Mouse (Mus musculus): ENCODE measurements around the gene Hic1. TPM values are rescaled to one million over a fixed set of nuclear protein-coding genes. Genes with fewer than 3 reads are reported as not detected.

Gene Hic1
- polyA plus RNA-seq, 1 experiment: 5.3 TPM

DNA sequence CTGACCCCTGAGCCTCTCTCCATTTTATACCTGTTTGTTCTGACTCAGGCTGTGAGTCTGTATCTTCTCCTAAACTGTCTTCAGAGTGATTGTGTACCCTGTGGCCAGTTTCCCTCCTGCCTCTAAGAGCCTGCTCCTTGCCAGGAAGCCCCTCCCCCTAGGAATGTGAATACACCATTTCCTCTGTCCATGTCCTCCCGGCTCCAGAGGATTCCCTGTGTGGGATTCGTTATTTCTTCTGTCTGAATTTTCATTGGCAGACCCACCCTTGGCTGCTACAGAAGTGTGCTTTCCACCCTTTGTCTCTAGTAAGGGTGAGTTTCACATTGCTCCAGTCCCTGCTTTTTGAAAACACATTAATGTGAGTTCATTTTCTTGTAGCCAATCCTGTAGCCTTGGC lies 35.4 kb downstream of the Hic1 start:
- Histone ChIP-seq H3K4me1 (ENCODE audit: control insufficient read depth, insufficient read depth, insufficient read length, low read length) (peaks cover 39% of the 10 kb centered on the region), H3K27ac (replicated peaks; ENCODE audit: low read depth, low read length) (peak overlapping the region; percentile 86), H3K4me3 (ENCODE audit: insufficient read depth, low read depth, low read length) (no peak overlapping the region)

DNA sequence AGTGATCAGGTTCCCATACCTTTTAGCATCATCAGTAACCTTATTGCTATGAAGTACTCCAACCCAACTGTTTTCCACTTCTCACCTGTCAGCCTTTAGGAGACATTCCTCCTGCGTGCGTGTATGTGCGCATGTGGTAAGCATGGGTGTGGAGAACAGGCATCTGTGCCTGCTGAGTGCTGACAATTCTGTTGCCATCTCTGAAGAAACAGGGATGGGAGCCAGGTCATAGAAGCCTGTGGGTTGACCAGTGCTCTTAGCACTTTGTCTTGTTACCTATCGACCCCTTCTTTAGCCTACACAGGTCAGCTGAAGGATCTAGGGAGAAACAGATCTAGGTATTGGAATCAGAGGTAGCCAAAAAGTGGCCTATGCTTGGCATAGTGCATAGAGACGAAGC lies 35.9 kb downstream of the Hic1 start:
- H3K4me1 ChIP-seq (ENCODE audit: control insufficient read depth, insufficient read depth, insufficient read length, low read length): peaks cover 33% of the 10 kb centered on the region
- peak overlapping the region; percentile 86 for H3K27ac ChIP-seq (replicated peaks; ENCODE audit: low read depth, low read length)
- H3K4me3 ChIP-seq (ENCODE audit: insufficient read depth, low read depth, low read length): no peak overlapping the region

DNA sequence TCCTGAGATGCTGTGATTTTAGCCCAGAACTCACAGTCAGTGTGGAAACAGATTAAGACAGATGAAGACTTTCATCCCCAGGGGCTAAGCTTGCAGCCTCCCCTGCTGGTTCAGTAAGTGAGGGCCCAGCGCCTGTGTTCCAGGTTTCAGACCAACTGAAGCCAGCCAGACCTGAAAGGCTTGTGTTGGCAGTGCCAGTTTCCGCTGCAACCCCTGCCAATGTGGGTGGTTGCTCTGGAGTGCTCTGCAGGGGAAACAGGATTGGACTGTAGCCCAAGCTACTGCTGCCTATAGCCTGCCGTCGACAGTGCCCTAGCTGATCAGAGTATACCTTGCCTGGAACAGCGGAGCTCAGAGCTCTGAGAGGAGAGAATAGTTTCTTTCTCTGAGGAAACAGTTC lies 37.0 kb downstream of the Hic1 start:
- Histone ChIP-seq H3K27ac (replicated peaks; ENCODE audit: low read depth, low read length) (no peak overlapping the region; the same call in 1 of the 2 replicates), H3K4me1 (ENCODE audit: control insufficient read depth, insufficient read depth, insufficient read length, low read length) (peaks cover 23% of the 10 kb centered on the region), H3K4me3 (ENCODE audit: insufficient read depth, low read depth, low read length) (no peak overlapping the region)

DNA sequence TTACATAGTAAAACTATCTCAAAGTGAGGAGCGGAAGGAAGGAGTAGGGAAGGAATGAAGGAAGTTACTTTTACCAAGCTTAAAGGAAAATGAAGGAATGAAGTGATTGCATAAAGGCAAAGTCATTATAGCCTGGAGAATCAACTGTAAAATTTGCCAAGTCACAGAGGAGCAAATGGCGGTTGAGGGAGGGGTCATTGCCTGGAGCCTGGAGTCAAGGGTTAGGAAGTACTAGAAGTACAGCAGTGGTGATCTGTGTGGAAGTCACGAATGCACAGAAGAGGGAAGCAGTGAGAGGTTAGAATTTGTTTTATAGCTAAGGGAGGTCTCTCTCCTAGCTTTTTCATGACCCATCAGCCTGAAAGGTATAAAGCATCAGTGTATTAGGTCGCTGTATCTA lies 38.0 kb downstream of the Hic1 start:
- H3K4me1 ChIP-seq (ENCODE audit: control insufficient read depth, insufficient read depth, insufficient read length, low read length): peaks cover 14% of the 10 kb centered on the region
- H3K27ac ChIP-seq (replicated peaks; ENCODE audit: low read depth, low read length): no peak overlapping the region
- no peak overlapping the region for H3K4me3 ChIP-seq (ENCODE audit: insufficient read depth, low read depth, low read length)

DNA sequence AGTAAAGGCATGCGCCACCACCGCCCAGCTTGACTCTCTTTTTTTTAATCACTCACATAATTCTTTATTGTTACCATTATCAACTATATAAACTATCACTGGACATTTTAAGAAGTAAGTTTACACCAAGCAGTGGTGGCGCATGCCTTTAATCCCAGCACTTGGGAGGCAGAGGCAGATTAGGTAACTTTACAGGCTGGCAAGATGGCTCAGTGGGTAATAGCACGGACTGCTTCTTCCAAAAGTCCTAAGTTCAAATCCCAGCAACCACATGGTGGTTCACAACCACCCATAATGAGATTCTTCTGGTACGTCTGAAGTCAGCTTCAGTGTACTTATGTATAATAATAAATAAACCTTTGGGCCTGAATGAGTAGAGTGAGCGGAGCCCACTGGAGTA lies 39.8 kb downstream of the Hic1 start:
- peaks cover 5% of the 10 kb centered on the region for H3K4me1 ChIP-seq (ENCODE audit: control insufficient read depth, insufficient read depth, insufficient read length, low read length)
- no peak overlapping the region for H3K4me3 ChIP-seq (ENCODE audit: insufficient read depth, low read depth, low read length)
- no peak overlapping the region for H3K27ac ChIP-seq (replicated peaks; ENCODE audit: low read depth, low read length)

DNA sequence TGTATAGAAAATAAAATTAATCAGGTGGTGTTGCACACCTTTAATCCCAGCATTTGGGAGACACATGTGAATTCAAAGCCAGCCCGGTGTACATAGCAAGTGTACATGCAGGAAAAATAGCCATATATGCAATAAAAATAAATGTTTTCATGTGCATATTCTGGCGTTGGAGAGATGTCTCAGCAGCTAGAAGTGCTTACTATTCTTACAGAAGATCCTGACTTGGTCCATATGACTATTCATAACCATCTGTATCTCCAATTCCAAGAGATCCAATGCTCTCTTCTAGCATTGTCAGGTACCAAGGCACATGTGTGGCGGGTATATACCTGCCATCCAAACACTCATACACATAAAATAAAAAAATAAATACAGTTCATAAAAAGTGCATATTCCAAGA lies 42.9 kb downstream of the Hic1 start:
- Histone ChIP-seq H3K27ac (replicated peaks; ENCODE audit: low read depth, low read length) (no peak overlapping the region), H3K4me1 (ENCODE audit: control insufficient read depth, insufficient read depth, insufficient read length, low read length) (no peaks in the 10 kb centered on the region), H3K4me3 (ENCODE audit: insufficient read depth, low read depth, low read length) (no peak overlapping the region)

DNA sequence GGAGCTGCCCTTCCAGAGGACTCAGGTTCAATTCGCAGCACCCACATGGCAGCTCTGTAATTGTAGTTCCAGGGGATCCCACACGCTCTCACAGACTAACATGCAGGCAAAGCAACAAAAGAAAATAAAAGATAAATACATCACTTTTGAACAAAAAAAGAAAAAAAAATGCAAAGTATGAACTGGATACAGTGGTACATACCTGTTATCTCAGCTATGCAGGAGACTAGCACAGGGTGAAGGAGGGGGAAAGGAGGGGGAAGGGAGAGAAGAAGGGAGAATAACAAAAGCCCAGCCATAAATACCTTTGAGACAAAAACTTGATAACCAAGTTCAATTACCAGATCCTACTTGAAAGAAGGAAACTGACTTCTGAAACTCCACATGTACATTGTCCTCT lies 44.9 kb downstream of the Hic1 start:
- Histone ChIP-seq H3K4me1 (ENCODE audit: control insufficient read depth, insufficient read depth, insufficient read length, low read length) (peaks cover 11% of the 10 kb centered on the region), H3K27ac (replicated peaks; ENCODE audit: low read depth, low read length) (no peak overlapping the region), H3K4me3 (ENCODE audit: insufficient read depth, low read depth, low read length) (no peak overlapping the region)

DNA sequence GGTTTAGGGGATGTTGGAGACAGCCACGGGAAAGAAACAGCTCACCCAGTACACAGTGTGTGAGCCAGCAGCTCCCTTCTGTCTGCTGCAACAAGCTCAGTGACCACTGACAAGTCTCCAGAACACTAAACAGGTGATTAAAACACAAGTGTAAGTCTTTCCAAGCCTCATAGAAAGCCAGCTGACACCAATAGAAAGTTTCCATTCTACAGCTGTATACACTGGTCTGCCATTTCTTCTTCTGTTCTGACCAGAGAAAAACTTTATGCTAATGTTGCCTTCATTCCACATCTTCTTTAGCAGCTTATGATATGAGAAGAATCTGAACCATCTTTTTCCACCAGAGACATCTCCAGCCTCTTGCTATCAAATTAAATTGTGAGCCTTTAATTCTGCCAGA lies 48.0 kb downstream of the Hic1 start:
- Histone ChIP-seq H3K27ac (replicated peaks; ENCODE audit: low read depth, low read length) (no peak overlapping the region), H3K4me1 (ENCODE audit: control insufficient read depth, insufficient read depth, insufficient read length, low read length) (peaks cover 14% of the 10 kb centered on the region), H3K4me3 (ENCODE audit: insufficient read depth, low read depth, low read length) (no peak overlapping the region)

DNA sequence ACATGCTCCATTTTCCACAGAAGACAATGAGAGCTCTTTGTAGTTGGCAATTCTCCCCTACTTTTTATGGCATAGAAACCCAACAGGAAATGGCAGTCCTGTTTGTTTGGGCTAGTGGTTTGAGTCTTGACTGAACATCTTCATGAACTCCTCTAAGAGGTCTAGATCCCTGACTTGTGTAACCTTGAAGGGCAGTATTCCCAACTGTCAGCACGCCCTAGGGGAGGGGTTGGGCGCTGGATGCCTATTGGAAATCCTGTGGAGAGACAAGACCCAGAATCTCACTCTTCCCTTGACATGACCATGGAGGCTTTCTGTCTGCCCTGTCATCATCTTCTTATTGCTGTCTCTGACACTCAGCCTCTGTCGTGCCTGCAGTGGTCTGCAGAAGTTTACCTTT lies 49.5 kb downstream of the Hic1 start:
- Histone ChIP-seq H3K4me1 (ENCODE audit: control insufficient read depth, insufficient read depth, insufficient read length, low read length) (peaks cover 19% of the 10 kb centered on the region), H3K27ac (replicated peaks; ENCODE audit: low read depth, low read length) (peak overlapping the region; percentile 42; the same call in 1 of the 2 replicates), H3K4me3 (ENCODE audit: insufficient read depth, low read depth, low read length) (no peak overlapping the region)

DNA sequence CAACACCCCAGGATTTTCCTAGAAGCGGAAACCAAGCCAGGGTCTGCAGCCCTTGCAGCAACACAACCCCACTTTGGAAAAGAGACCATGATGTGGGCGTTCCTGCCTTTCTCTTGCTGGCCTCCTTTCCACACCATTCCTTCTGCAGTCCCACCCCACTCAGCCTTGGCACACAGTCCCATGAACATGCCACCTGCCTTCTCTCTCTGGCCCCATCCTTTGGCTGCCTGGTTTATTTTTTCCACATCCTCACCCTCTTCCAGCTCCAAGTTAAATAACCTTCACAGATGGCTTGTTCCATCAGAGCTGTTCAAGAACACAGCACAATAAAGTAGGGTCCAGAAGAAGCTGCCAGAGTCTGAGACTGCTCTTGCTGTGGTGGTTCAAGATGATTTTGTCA lies 50.0 kb downstream of the Hic1 start:
- Histone ChIP-seq H3K4me1 (ENCODE audit: control insufficient read depth, insufficient read depth, insufficient read length, low read length) (peaks cover 19% of the 10 kb centered on the region), H3K27ac (replicated peaks; ENCODE audit: low read depth, low read length) (no peak overlapping the region)

DNA sequence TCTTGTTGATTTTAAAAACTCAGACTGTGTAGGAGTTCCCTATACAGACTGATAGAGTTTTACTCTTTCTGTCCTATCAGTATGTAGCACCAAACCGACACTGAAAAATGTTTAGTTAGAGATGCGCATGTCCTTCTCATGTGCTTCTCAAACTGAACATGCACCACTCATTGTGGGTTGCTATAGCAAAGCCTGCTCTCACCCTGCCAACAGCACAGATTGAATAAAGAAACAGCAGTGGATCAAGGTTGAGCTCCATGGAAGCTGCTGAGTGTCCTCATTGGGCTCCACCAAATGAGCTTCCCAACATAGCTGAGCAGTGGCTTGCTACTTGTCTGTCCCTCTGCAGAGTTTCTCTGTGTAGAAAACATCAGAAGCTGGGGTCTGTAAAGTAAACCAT lies 51.2 kb downstream of the Hic1 start:
- Histone ChIP-seq H3K4me3 (ENCODE audit: insufficient read depth, low read depth, low read length) (no peak overlapping the region), H3K4me1 (ENCODE audit: control insufficient read depth, insufficient read depth, insufficient read length, low read length) (peaks cover 19% of the 10 kb centered on the region), H3K27ac (replicated peaks; ENCODE audit: low read depth, low read length) (no peak overlapping the region)

More for the DNA sequence above, 50.0 kb downstream of the Hic1 start:
- H3K4me3 ChIP-seq (ENCODE audit: insufficient read depth, low read depth, low read length): no peak overlapping the region

DNA sequence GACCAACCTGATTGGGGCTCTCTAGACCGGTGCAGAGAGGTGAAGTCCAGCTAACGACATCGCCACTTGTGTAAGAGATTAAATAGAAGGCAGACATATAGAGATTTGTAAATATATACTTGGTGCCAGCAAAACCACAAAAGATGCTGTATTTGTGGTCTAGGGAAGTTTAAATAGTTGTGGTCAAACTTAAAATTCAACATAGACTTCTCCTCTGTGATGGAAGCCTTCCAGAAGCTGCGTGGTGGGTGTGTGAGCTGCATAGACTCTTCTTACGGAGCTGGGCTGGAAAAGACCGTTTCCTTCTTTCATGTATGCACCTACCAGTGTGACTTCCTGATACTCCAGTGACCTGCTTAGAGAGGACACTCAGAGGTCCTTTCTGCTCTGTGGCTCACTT lies 52.9 kb downstream of the Hic1 start:
- no peak overlapping the region for H3K4me3 ChIP-seq (ENCODE audit: insufficient read depth, low read depth, low read length)
- H3K4me1 ChIP-seq (ENCODE audit: control insufficient read depth, insufficient read depth, insufficient read length, low read length): peaks cover 19% of the 10 kb centered on the region
- H3K27ac ChIP-seq (replicated peaks; ENCODE audit: low read depth, low read length): no peak overlapping the region

Other genes starting within 250 kb of the Hic1 start
- gene Smg6, start 243.7 kb downstream of the Hic1 start, polyA plus RNA-seq (2012; ENCODE audit: insufficient read depth, insufficient read length, missing spikeins): 4.8 and 6.6 TPM in 2 replicates
- gene Srr, start 243.6 kb downstream of the Hic1 start, polyA plus RNA-seq (2012; ENCODE audit: insufficient read depth, insufficient read length, missing spikeins): 31.1 and 47.4 TPM in 2 replicates
- gene Ovca2, start 9.3 kb upstream of the Hic1 start, polyA plus RNA-seq (2012; ENCODE audit: insufficient read depth, insufficient read length, missing spikeins): 10.4 and 13.2 TPM in 2 replicates
- 8.8 and 9.4 TPM in 2 replicates for gene Dph1, start 21.7 kb upstream of the Hic1 start, polyA plus RNA-seq (2012; ENCODE audit: insufficient read depth, insufficient read length, missing spikeins)
- 5.3 and 6.1 TPM in 2 replicates for gene Rtn4rl1, start 24.3 kb upstream of the Hic1 start, polyA plus RNA-seq (2012; ENCODE audit: insufficient read depth, insufficient read length, missing spikeins)
- 20.1 and 24.7 TPM in 2 replicates for gene Rpa1, start 178.8 kb upstream of the Hic1 start, polyA plus RNA-seq (2012; ENCODE audit: insufficient read depth, insufficient read length, missing spikeins)
- 12.4 and 13.4 TPM in 2 replicates for gene Smyd4, start 178.9 kb upstream of the Hic1 start, polyA plus RNA-seq (2012; ENCODE audit: insufficient read depth, insufficient read length, missing spikeins)